Mouse (Mus musculus): Measurements from ENCODE around the gene Pcare. TPM values are rescaled to one million over a fixed set of nuclear protein-coding genes. Genes with fewer than 3 reads are reported as not detected.

The Pcare gene
- polyA plus RNA-seq, 1 experiment from 2014 or later, result not detected

DNA sequence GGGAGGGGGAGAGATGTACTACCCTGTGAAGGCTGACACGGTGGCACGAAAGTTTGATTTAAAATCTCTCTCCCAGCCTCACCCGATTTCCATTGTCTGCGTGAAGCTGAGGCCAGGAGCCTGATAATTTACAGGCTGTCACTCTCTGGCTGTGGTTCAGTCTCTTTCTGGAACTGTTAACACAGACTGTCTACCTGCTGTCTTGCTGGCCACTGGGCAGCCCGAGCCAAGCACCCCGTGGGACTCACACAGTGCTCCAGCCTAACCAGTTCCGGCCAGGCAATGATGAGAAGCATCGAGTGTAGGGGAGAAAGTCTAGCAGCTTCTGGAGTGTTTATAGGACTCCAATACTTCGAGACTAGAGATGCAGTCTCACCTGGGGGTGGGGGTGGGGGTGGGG, 6.6 kb downstream of the Pcare start:
- 71% methylated on average over 9 of the region's 9 CpGs for WGBS
- Histone ChIP-seq H3K4me3 (ENCODE audit: low read depth, low read length) (no peak overlapping the region), H3K27me3 (replicated peaks; ENCODE audit: control insufficient read depth, insufficient read depth, low read length) (0 out of 2 replicates have a peak, but pooled peaks cover 4% of the 10 kb centered on the region), H3K27ac (ENCODE audit: low read depth, low read length) (no peak overlapping the region), H3K36me3 (ENCODE audit: control insufficient read depth, insufficient read depth) (no peaks in the 10 kb centered on the region), H3K9me3 (ENCODE audit: control insufficient read depth) (no peaks in the 10 kb centered on the region), H3K9ac (ENCODE audit: low read depth, low read length) (no peak overlapping the region), H3K4me2 (replicated peaks; ENCODE audit: low read depth) (no peak overlapping the region), H3K4me1 (replicated peaks; ENCODE audit: control insufficient read depth, insufficient read depth, low read length) (no peaks in the 10 kb centered on the region)
- TF ChIP-seq CTCF (IDR thresholded peaks at IDR 0.05; ENCODE audit: low read depth), result no peak
- no peak for ATAC-seq

DNA sequence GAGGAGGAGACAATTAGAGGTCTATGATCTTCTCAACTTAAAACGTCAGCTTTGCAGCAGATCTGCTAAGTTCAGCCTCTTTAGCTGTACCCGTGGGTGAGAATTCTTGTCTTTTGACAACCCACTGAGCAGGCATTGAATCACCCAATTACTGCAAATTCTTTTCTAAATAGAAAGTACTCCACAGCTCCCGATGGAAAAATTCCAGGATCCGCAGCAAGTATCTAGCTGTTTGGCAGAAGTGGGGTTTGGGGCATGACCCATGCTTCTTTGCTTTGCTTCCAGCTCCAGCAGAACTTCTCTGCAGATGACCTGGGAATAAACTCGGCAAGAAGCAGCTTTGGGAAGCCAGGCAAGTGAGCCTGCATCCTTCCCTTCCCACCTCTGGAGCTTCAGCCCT, 9.8 kb downstream of the Pcare start:
- no peak for TF ChIP-seq CTCF (IDR thresholded peaks at IDR 0.05; ENCODE audit: low read depth)
- no peak for ATAC-seq
- no peaks in the 10 kb centered on the region for H3K4me1 ChIP-seq (replicated peaks; ENCODE audit: control insufficient read depth, insufficient read depth, low read length)
- WGBS, result 38% methylated on average over 5 of the region's 5 CpGs
- H3K4me3 ChIP-seq (ENCODE audit: low read depth, low read length), result no peak overlapping the region
- no peak overlapping the region for H3K9ac ChIP-seq (ENCODE audit: low read depth, low read length)
- no peaks in the 10 kb centered on the region for H3K9me3 ChIP-seq (ENCODE audit: control insufficient read depth)
- H3K27me3 ChIP-seq (replicated peaks; ENCODE audit: control insufficient read depth, insufficient read depth, low read length), result no peaks in the 10 kb centered on the region
- H3K4me2 ChIP-seq (replicated peaks; ENCODE audit: low read depth), result no peak overlapping the region
- no peak overlapping the region for H3K27ac ChIP-seq (ENCODE audit: low read depth, low read length)
- no peaks in the 10 kb centered on the region for H3K36me3 ChIP-seq (ENCODE audit: control insufficient read depth, insufficient read depth)

DNA sequence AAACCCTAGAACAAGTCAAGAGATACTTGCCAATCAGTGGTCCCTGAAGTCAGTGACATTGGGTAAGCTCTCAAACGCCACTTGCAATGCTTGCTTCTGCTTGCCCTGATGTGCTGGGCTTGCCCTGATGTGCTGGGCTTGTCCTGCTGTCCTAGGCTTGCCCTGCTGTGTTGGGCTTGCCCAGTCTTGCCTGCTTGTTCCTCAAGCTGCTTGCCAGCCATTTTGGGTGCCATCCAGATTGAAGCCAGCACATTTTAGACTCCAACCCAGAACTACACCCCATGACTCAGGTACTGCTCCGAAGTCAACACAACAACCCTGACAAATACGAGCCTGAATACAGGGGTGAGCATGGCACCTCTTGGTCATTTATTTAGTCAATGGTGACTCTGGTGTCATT, 10.5 kb downstream of the Pcare start:
- ATAC-seq, result no peak
- Histone ChIP-seq H3K4me1 (replicated peaks; ENCODE audit: control insufficient read depth, insufficient read depth, low read length) (no peaks in the 10 kb centered on the region), H3K36me3 (ENCODE audit: control insufficient read depth, insufficient read depth) (no peaks in the 10 kb centered on the region), H3K27ac (ENCODE audit: low read depth, low read length) (no peak overlapping the region), H3K4me3 (ENCODE audit: low read depth, low read length) (no peak overlapping the region), H3K9ac (ENCODE audit: low read depth, low read length) (no peak overlapping the region), H3K4me2 (replicated peaks; ENCODE audit: low read depth) (no peak overlapping the region), H3K9me3 (ENCODE audit: control insufficient read depth) (no peaks in the 10 kb centered on the region), H3K27me3 (replicated peaks; ENCODE audit: control insufficient read depth, insufficient read depth, low read length) (no peaks in the 10 kb centered on the region)
- 82% methylated on average over 3 of the region's 3 CpGs for WGBS
- TF ChIP-seq CTCF (IDR thresholded peaks at IDR 0.05; ENCODE audit: low read depth), result no peak

DNA sequence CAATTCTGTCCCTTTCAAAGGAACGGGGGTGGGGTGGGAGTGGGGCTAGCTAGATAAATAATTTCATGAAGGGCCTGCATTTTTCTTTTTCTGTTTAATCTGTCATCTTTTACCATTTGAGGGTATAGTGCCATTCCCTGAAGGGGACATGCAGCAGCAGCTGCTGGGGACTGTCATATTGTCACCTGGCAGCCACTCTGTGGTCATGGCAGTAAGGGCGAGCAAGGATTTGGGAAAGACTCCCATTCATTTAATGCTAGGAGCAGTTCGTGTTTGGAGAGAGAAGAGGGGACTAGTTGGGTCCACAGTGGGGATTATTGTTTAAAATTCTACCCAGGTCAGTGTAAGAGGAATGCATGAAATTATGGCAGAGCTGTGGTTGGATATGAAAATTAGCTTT, 16.3 kb downstream of the Pcare start:
- H3K4me1 ChIP-seq (replicated peaks; ENCODE audit: control insufficient read depth, insufficient read depth, low read length), result no peaks in the 10 kb centered on the region
- no peak overlapping the region for H3K9ac ChIP-seq (ENCODE audit: low read depth, low read length)
- H3K9me3 ChIP-seq (ENCODE audit: control insufficient read depth), result no peaks in the 10 kb centered on the region
- H3K27ac ChIP-seq (ENCODE audit: low read depth, low read length), result no peak overlapping the region
- no peaks in the 10 kb centered on the region for H3K27me3 ChIP-seq (replicated peaks; ENCODE audit: control insufficient read depth, insufficient read depth, low read length)
- no peak overlapping the region for H3K4me3 ChIP-seq (ENCODE audit: low read depth, low read length)
- no peak for TF ChIP-seq CTCF (IDR thresholded peaks at IDR 0.05; ENCODE audit: low read depth)
- ATAC-seq, result no peak
- H3K36me3 ChIP-seq (ENCODE audit: control insufficient read depth, insufficient read depth), result no peaks in the 10 kb centered on the region
- 48% methylated on average over 3 of the region's 3 CpGs for WGBS
- H3K4me2 ChIP-seq (replicated peaks; ENCODE audit: low read depth), result no peak overlapping the region

DNA sequence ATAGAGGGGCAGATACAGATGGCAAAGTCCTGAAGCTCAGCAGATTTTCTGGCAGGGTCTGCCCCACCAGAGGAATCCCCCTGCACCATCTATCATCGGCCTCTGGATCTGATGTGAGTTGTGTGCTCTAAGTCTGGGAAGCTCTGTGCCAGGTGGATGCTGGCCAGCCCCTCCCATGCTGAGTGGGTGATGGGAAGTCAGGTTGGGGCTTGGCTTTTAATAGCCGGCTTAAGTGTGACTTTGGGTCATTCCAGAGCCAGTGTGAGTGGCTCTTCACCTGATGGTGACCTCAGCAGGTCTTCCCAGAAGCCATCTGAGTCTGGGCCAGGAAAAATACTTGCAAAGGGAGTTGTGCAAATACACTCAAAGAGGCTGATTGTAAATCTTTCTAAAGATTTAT, 22.0 kb downstream of the Pcare start:
- Histone ChIP-seq H3K36me3 (ENCODE audit: control insufficient read depth, insufficient read depth) (no peaks in the 10 kb centered on the region), H3K27me3 (replicated peaks; ENCODE audit: control insufficient read depth, insufficient read depth, low read length) (no peaks in the 10 kb centered on the region), H3K9ac (ENCODE audit: low read depth, low read length) (no peak overlapping the region), H3K4me1 (replicated peaks; ENCODE audit: control insufficient read depth, insufficient read depth, low read length) (no peaks in the 10 kb centered on the region), H3K27ac (ENCODE audit: low read depth, low read length) (no peak overlapping the region), H3K9me3 (ENCODE audit: control insufficient read depth) (no peaks in the 10 kb centered on the region), H3K4me2 (replicated peaks; ENCODE audit: low read depth) (no peak overlapping the region), H3K4me3 (ENCODE audit: low read depth, low read length) (no peak overlapping the region)
- no peak for ATAC-seq
- WGBS, result 41% methylated on average over 2 of the region's 2 CpGs
- no peak for TF ChIP-seq CTCF (IDR thresholded peaks at IDR 0.05; ENCODE audit: low read depth)

DNA sequence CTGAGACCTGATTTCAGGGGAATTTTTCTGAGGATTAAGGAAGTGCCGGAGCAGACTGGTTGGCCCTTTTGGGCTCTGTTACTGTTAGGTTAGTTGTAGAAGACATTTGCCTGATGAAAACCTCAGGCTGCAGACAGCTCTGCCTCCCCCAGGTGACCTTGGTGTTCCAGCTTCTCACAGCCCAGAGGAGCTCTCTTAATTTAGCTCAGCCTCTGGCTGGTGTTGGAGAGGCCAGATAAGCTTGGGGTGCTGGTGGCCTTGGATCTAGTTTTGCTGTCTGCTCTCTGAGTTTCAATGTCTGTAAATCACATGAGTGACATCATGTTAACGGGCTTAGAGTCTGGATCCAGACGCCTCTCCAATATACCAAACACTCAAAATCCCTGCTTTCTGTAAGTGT, 31.7 kb downstream of the Pcare start:
- no peak for ATAC-seq
- Histone ChIP-seq H3K9ac (ENCODE audit: low read depth, low read length) (no peak overlapping the region), H3K4me2 (replicated peaks; ENCODE audit: low read depth) (no peak overlapping the region), H3K36me3 (ENCODE audit: control insufficient read depth, insufficient read depth) (no peaks in the 10 kb centered on the region), H3K27ac (ENCODE audit: low read depth, low read length) (no peak overlapping the region), H3K9me3 (ENCODE audit: control insufficient read depth) (no peaks in the 10 kb centered on the region), H3K4me3 (ENCODE audit: low read depth, low read length) (no peak overlapping the region), H3K4me1 (replicated peaks; ENCODE audit: control insufficient read depth, insufficient read depth, low read length) (no peaks in the 10 kb centered on the region), H3K27me3 (replicated peaks; ENCODE audit: control insufficient read depth, insufficient read depth, low read length) (no peaks in the 10 kb centered on the region)
- TF ChIP-seq CTCF (IDR thresholded peaks at IDR 0.05; ENCODE audit: low read depth), result no peak
- WGBS, result 58% methylated on average over 3 of the region's 3 CpGs

DNA sequence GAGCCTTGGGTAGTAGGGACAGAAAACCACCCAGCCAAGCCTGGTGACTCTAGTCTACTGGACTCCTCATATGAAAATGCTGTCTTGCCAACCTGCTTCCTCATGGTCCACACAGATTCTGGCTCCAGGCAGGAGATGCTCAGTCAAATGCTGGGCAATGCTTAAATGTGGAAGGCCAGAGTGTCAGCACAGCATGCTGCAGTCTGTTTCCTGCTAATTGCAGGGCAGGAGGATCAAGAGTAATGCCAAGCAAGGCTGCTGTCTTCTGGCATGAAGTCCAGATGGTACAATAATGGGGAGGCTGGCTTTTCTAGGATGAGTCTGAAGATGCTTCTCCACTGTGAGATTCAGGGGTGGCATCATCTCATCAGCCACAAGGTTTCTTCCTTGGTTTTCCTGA, 32.3 kb downstream of the Pcare start:
- no peaks in the 10 kb centered on the region for H3K4me1 ChIP-seq (replicated peaks; ENCODE audit: control insufficient read depth, insufficient read depth, low read length)
- no peak overlapping the region for H3K4me2 ChIP-seq (replicated peaks; ENCODE audit: low read depth)
- no peaks in the 10 kb centered on the region for H3K27me3 ChIP-seq (replicated peaks; ENCODE audit: control insufficient read depth, insufficient read depth, low read length)
- ATAC-seq, result no peak
- H3K27ac ChIP-seq (ENCODE audit: low read depth, low read length), result no peak overlapping the region
- no peaks in the 10 kb centered on the region for H3K36me3 ChIP-seq (ENCODE audit: control insufficient read depth, insufficient read depth)
- no peaks in the 10 kb centered on the region for H3K9me3 ChIP-seq (ENCODE audit: control insufficient read depth)
- H3K4me3 ChIP-seq (ENCODE audit: low read depth, low read length), result no peak overlapping the region
- TF ChIP-seq CTCF (IDR thresholded peaks at IDR 0.05; ENCODE audit: low read depth), result no peak
- H3K9ac ChIP-seq (ENCODE audit: low read depth, low read length), result no peak overlapping the region

Measured in intestine, postnatal 0 days (tissue).